Mouse (Mus musculus) embryo, embryonic 11.5 days (tissue): ENCODE measurements around the gene Dnajc6.

Experiments
- DNase-seq: peaks from one replicate; pipeline ENCODE4 v3.0.0-alpha.2; 2012; ENCODE audit warnings: low read depth, low spot score

Dnajc6 gene

DNA sequence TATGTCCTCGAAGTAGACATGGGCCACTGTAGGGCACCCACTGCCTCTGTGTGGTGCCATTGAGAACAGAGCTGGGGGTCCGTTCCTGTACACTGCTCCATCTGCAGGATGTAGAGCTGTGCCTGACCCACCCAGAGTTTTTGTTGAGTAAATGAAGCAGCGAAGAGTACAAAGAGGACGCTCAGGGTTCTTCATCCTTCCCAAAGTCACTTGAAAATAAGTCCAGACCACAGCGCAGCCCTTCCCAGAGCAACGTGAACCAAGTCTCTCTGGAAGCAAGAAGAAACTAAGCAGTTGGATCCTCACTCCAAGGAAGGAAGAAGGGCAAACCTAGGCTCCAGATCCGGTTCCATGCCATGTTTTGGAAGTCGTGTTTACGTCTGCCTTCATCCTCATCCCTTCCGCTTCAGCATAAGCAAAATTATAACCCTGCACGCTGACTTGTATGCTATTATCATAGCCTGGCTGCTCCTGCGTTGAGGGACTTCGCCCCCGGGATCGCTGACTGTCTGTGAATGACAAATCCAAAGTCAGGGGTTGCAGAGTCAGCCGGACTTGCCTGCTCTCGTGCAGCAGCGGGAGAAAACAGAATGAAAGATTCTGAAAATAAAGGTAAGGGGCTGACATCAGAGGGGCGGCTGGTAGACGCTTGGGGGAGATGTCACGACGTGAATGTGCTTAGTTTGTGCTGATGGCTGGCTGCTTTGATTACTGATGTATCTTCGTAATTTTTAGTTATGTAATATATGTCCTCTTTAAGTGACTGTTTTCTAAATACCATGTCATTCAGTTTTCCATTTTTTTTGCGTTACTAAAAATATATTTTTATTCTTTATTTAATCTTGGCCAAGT, 11.3 kb downstream of the Dnajc6 start:
- no peak for DNase-seq

DNA sequence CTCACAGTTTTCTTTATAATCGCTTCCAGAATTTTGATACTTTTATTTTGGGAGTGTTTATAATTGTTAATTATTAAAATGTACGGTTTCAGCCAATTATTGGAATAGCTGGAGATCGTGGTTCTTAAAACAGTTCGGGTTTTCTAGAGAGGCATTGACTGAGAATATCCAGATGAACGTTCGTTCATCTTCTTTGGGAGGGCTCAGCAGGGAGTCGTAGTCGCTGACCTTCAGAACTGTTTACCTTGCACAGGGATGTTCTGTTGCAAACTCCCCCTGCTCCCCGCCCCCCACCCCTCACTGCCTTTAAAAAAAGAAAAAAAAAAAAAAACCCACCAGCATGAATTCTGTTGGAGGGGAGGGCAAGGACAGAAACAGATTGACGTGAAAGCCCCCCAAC, 12.0 kb downstream of the Dnajc6 start:
- DNase-seq = no peak

- no peak for DNase-seq
These were observed 12.6 kb downstream of the Dnajc6 start for GRCm38 (mm10) chr4:101508851-101509577.

DNA sequence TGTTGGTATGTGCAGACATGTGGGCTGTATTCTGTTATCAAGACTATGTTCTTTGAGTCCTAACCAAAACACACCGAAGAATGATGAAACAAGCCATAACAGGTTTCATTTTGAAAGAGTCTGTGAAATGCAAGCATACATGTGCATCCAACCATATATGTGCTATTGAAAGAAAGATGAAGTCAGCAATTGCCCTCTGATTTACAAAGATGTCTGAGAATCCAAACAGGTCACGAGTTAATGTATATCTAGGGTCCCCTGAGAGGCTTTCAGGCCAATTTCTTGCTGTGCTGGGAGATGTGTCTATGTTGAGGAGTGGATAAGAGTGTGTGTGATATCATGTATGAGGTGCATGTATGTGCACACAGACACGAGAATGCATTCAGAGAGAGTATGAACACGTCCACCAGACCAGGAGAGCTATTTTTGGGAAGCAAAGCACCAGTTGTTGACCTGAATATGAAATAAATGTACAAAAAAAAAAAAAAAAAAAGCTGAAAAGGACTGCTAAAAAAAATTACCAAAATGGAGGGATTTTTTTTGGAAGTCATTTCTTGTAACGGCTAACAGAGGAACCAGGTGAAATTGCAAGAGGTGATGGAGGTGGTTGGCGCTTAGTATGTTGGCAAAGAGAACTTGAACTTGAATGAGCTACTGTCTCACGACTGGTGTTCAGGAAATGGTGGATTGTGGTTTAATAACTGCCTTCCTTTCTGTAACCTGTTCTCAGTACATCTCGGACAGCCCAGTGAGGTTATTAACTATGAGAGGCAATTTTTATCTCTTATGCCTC, 13.9 kb downstream of the Dnajc6 start:
- DNase-seq = no peak

DNA sequence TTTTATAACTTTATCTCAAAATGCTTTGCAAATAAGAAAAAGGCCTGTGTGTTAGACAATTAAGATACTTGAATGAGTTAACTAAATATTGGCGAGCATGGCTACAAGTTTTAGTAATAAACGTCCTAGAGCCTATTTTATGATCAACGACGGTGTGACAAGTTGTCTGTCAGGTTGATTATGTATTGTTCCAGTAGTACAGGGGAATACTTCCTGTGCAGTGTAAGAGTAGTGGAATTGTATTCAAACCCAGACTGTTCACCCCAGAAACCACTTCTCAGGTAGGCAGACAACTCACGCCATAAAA, 14.4 kb downstream of the Dnajc6 start:
- DNase-seq = no peak

DNA sequence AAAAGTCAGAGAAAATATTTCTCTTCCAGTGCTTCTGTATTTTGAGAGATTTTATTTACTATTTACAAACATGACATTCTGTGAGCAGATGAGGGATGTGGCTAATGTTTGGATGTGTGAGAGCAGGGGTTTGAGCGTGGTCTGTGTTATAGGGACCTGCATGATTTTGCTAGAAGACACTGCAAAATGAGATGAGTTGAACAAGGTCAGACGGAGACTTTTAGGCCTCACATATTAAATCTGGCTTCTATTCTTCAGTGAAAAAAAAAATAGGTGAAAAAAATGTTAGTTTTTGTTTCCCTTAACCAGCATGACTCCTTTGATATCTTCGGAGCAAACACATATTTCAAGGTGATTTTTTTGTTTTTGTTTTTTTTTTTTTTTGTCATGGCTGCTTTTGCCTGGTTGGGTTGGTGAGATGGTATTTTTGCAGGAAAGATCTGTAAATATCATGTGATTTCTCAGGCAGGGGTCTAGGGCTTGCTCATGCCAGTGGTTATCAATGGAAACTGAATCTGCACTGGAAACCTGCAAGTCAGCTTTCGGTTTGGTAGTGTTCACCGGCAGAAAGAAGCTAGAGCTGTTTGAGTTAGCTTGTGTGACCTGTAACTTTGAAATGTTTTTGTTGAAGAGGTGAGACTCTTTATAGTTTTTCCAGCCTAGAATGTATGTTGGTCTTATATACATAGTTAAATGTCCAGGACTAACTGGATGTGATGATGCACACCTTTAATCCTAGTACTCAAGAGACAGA, 15.5 kb downstream of the Dnajc6 start:
- DNase-seq = no peak

- no peak for DNase-seq
These were observed 16.8 kb downstream of the Dnajc6 start for GRCm38 (mm10) chr4:101513251-101513650.

- no peak for DNase-seq
These were observed 19.4 kb downstream of the Dnajc6 start for GRCm38 (mm10) chr4:101515853-101516252.

DNA sequence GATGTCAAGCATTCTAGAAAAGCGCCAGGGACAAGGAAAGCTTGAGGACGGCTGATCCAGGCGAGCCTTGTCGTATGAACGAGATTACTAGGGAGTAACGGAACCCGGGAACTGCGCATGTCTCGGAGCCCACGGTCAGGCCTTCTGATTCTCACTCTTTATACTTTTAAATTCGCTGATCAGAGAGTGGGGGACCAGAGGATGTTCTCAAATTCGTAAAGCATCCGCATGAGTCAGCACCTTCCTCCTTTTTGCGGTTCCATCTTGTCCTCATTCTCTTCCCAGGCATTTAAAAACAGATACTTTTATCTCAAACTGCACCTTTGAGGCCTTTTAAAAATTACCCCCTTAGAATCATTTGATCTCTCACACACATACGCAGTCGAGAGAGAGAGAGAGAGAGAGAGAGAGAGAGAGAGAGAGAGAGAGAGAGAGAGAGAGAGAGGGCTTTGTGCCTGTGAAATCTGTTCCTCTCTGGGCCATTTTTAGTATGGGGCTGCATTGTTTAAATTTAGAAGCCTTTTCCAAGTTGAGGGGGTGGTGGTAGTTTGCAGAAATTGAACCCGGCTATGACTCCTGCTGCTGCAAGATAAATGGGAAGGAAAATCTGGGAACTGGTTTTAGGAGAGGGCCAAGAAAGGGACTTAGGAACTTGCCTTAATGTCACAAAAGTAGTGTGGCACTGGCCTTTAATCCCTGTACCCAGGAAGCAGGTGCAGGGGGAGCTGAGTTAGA, 20.2 kb downstream of the Dnajc6 start:
- DNase-seq = no peak

GRCm38 (mm10) chr4:101531901-101532300, 35.5 kb downstream of the Dnajc6 start:
- DNase-seq = no peak

GRCm38 (mm10) chr4:101540516-101540915, 44.1 kb downstream of the Dnajc6 start:
- DNase-seq = no peak

DNA sequence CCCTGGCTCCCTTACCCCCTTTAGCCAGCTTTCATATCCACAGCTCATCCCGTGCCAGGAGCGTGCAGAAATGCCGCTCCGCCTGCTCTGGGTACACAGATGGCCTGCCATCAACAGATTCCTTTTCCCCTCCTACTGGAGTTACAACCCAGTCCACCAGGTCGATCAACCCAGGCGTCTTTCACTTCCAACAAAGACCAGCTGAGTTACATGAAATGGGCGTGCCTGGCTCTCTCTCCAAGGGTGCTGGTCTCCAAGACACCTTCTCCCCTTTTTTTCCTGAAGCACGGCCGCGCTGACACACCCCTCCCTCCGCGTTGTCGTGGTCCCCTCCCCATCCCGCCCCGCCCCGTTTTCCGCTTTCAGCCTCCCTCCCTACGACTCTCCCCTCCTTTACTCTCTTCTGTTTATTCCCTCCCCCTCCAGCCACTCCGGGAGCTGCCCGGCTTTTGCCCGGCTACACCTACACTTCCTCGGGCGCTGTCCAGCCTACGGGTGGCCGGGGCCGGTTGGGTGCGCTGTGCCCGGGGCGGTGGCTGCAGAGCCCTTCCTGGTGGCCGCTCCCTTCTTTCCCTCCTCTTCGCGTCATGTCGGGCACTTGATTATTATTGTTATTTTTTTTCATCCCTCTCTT, 53.6 kb downstream of the Dnajc6 start:
- no peak for DNase-seq

DNA sequence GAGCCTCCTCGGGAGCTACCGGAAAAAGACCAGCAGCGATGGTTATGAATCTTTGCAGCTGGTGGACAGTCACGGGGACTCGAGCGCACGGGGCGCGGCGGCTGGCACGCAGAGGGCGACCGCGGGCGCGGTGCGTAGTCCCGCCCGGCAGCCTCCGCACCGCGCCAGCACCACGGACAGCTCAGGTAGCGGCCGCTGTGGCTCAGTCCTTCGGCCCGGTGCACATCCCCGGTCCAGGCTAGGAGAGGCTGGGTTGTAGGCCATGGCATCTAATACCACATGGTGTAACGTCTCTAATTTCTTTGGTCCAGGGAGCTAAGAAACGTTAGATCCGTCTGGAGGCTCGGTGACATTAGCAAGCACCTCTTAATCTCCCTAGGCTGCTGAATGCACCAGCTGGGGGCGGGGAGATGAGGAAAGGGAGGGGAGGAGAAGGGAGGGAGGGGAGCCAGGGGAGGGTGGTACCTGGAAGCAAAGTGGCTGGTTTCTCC, 54.3 kb downstream of the Dnajc6 start:
- peak; percentile 46 for DNase-seq

- no peak for DNase-seq
These were observed 55.0 kb downstream of the Dnajc6 start for GRCm38 (mm10) chr4:101551425-101551824.

DNA sequence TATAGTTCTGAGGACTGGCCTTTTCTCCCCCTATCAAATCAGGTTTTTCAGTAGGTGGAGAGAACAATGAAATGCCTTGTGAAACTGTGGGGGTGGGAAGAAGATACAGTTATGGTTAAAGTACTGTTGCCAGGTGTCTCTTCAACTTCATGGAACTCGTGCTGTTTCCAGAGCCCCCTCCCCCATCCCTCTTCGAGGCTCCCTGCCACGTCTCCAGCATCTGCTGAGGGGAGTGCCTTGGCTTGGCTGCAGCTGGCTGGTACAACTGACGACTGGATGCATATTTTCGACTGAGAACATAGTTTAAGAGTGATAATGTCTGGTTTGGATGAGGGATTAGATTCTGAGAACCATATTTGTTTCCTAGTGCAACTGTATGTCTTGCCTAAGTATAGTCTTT, 55.9 kb downstream of the Dnajc6 start:
- no peak for DNase-seq

DNA sequence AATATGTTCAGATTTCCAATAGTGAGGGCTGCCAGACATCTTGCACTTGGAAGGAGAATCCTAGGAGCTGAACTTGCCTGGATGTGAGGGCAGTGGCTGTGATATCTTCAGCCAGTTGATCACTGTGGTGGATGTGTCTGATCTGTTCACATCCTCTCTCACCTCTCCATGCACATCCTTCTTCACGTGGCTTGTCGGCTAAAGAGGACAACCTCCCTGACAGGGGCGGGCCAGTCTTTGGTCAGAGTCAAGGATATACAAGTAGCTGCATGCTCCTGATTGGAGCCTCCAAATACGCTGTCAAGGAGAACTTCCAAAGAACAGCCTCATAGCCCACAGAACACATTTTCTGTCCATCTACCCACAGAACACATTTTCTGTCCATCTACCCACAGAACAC, 58.6 kb downstream of the Dnajc6 start:
- no peak for DNase-seq

DNA sequence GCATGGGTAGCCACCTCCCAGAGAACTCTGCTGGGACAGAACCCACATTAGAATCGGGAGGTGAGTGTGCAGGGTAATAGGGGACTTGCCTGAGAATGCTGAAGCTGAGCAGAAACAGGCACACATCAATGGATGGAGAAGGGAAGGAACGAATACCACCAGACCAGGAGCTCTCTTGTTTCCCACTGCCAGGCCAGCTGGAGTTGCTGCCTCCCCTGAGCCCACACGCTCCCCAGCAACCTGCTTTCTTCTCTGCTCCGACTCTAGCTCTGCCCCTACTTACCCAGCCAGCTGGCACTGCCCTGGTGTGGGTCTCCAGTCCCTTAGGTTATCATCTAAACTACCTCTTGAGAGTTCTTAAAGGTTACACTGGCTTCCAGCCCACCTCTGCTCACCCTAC, 63.7 kb downstream of the Dnajc6 start:
- DNase-seq = no peak

GRCm38 (mm10) chr4:101562836-101563235, 66.4 kb downstream of the Dnajc6 start:
- DNase-seq = no peak

DNA sequence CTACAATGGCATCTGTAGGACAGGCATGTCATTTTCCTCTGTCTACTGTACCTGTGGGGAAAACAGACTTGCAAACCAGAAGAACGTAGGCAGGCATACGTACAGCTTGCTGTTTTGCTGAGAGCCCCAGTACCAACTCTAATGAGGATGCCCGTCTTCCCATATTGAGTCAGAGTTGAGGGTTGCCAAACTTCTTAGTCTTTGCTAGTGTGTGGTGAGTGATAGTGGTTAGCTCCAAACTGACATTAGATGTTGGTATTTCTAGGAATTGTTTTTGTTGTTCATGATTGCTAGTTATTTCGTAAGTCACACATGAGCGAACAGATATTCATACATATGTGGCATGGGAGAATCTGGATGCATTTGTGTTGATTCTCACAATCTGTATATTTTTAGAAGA, 67.2 kb downstream of the Dnajc6 start:
- DNase-seq = no peak

DNA sequence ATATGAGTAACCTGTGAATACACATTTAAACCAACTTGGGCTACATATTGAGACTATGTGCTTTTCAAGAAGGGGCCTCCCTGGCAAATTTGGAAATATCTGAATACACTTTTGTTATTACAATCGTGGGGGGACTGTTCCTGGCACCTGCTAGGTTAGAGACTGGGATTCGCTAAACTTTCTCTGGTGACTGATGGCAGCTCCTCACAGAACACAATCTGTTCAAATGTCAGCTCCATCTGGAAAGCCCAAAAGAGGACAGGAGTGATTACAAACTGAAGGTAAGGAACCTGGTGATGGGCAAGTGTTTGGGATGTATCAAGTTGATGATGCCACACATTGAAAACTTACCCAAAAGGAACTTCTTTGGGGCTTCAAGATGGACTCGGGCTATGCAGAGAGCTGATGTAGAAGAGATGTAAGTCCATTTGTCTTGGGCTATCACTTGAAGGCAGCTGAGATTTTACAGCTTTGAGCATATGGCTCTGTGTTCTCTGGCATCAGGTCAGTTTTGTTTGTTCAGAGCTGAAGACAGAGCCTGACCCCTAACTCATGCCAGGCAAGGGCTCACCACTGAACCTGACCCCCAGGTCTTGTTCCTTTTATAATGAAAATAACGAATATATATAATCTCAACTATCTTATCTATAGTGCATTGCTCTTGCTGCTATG, 68.4 kb downstream of the Dnajc6 start:
- no peak for DNase-seq
